Mouse (Mus musculus) liver, embryonic 16.5 days (tissue): ENCODE results near the gene Gm5431. TPM values are rescaled to one million over a fixed set of nuclear protein-coding genes. Genes with fewer than 3 reads are reported as not detected.
"Not testable (repeated sequence)": the region's sequence is repeated elsewhere in the genome, so short reads cannot be mapped to it uniquely, and the experiment has no call there.

Source experiments
- ATAC-seq: fragments of 200-750 bp; cut with Nextera tagmentation; 2 replicates; pipeline ENCODE4 v1.8.0; 2017; ENCODE audit warnings: low read depth, mild to moderate bottlenecking, moderate number of reproducible peaks, moderate library complexity
- H3K27ac ChIP-seq: fragments of 300-500 bp; sonication (generic); 2 replicates; pipeline ENCODE4 v1.5.1; 2014; ENCODE audit warnings: mild to moderate bottlenecking, low read length
- H3K27me3 ChIP-seq: fragments of 300-500 bp; sonication (generic); 2 replicates; pipeline ENCODE4 v1.6.1; 2014; ENCODE audit warnings: low read depth, low read length, mixed read lengths; ENCODE audit not compliant: control insufficient read depth, insufficient read depth
- H3K36me3 ChIP-seq: fragments of 300-500 bp; sonication (generic); 2 replicates; pipeline ENCODE4 v1.6.1; 2014; ENCODE audit warnings: mild to moderate bottlenecking; ENCODE audit not compliant: control insufficient read depth, insufficient read depth
- H3K4me1 ChIP-seq: fragments of 300-500 bp; sonication (generic); 2 replicates; pipeline ENCODE4 v1.6.1; 2014; ENCODE audit warnings: low read depth, low read length, mixed read lengths; ENCODE audit not compliant: control insufficient read depth
- H3K4me2 ChIP-seq: fragments of 300-500 bp; sonication (generic); 2 replicates; pipeline ENCODE4 v1.6.1; 2014; ENCODE audit warnings: low read depth, low read length, mixed read lengths
- H3K4me3 ChIP-seq: fragments of 300-500 bp; sonication (generic); 2 replicates; pipeline ENCODE4 v1.5.1; 2014; ENCODE audit warnings: low read depth, mild to moderate bottlenecking, low read length
- H3K9ac ChIP-seq: fragments of 300-500 bp; sonication (generic); 2 replicates; pipeline ENCODE4 v1.6.1; 2014; ENCODE audit warnings: low read depth, low read length
- H3K9me3 ChIP-seq: fragments of 300-500 bp; sonication (generic); replicated peaks from 2 replicates; pipeline ENCODE4 v1.6.1; 2016; ENCODE audit warnings: low read length; ENCODE audit not compliant: control insufficient read depth
- WGBS: fragments of 180-500 bp; shearing (Covaris S2); extraction: QIAGEN DNeasy Blood & Tissue Kit; methylation state at CpG from one replicate; pipeline ENCODE4 v1.1.7; 2014; ENCODE audit not compliant: insufficient replicate concordance; 5-methylcytosine and 5-hydroxymethylcytosine counted together
- polyA plus RNA-seq: library from polyadenylated mRNA; unstranded; fragments of >200 nt; fragmentation: Nextera tagmentation; extraction: Ambion mirVana; gene quantifications from 2 replicates; pipeline ENCODE4 v1.2.1, GENCODE M21; 2015

Gm5431 gene
- polyA plus RNA-seq, 1 experiment from 2014 or later = 0.45 TPM

- Histone ChIP-seq H3K27ac (no peak overlapping the region), H3K4me3 (no peak overlapping the region), H3K27me3 (no peaks in the 10 kb centered on the region), H3K4me1 (no peaks in the 10 kb centered on the region), H3K36me3 (no peaks in the 10 kb centered on the region), H3K9ac (no peak overlapping the region), H3K4me2 (no peak overlapping the region), H3K9me3 (no peaks in the 10 kb centered on the region)
- no peak for ATAC-seq
- WGBS = 49% methylated on average over 1 of the region's 1 CpGs
Measured at GRCm38 (mm10) chr11:48913611-48914010, 11.6 kb upstream of the Gm5431 start.

GRCm38 (mm10) chr11:48908459-48908858 is 6.4 kb upstream of the Gm5431 start:
- no peaks in the 10 kb centered on the region; the same call in none of the 2 replicates for H3K4me1 ChIP-seq
- no peak overlapping the region for H3K4me3 ChIP-seq
- H3K36me3 ChIP-seq = no peaks in the 10 kb centered on the region
- H3K9ac ChIP-seq = no peak overlapping the region
- ATAC-seq = peak; percentile 43; the same call in 1 of the 2 replicates
- H3K9me3 ChIP-seq = no peaks in the 10 kb centered on the region
- no peak overlapping the region for H3K27ac ChIP-seq
- 4% methylated on average over 1 of the region's 1 CpGs for WGBS
- H3K4me2 ChIP-seq = no peak overlapping the region
- no peaks in the 10 kb centered on the region for H3K27me3 ChIP-seq

- WGBS = 57% methylated on average over 1 of the region's 1 CpGs
- not testable (repeated sequence) for H3K36me3 ChIP-seq, H3K4me2 ChIP-seq, H3K9ac ChIP-seq, H3K4me3 ChIP-seq, ATAC-seq, H3K9me3 ChIP-seq, H3K4me1 ChIP-seq, H3K27me3 ChIP-seq
- H3K27ac ChIP-seq = 0 out of 2 replicates have a peak overlapping the region, but pooled peaks have one; percentile 14
Measured at GRCm38 (mm10) chr11:48901567-48901930, 465 bp downstream of the Gm5431 start.

GRCm38 (mm10) chr11:48900654-48901566 is 1.1 kb downstream of the Gm5431 start:
- H3K27me3 ChIP-seq, H3K9me3 ChIP-seq, H3K4me2 ChIP-seq, H3K4me3 ChIP-seq, H3K27ac ChIP-seq, H3K36me3 ChIP-seq, H3K9ac ChIP-seq, H3K4me1 ChIP-seq, ATAC-seq: not testable (repeated sequence)
- 34% methylated on average over 6 of the region's 6 CpGs for WGBS

- H3K9ac ChIP-seq = no peak overlapping the region
- H3K36me3 ChIP-seq = no peaks in the 10 kb centered on the region
- no peak for ATAC-seq
- no peaks in the 10 kb centered on the region for H3K4me1 ChIP-seq
- no peak overlapping the region for H3K4me3 ChIP-seq
- H3K9me3 ChIP-seq = no peaks in the 10 kb centered on the region
- no peak overlapping the region for H3K27ac ChIP-seq
- no peak overlapping the region for H3K4me2 ChIP-seq
- WGBS = 55% methylated on average over 2 of the region's 2 CpGs
- H3K27me3 ChIP-seq = no peaks in the 10 kb centered on the region
Measured at GRCm38 (mm10) chr11:48898812-48899431, 3.1 kb downstream of the Gm5431 start.

GRCm38 (mm10) chr11:48876680-48877079 is 25.3 kb downstream of the Gm5431 start:
- ATAC-seq = no peak
- WGBS = 83% methylated on average over 1 of the region's 1 CpGs
- H3K9ac ChIP-seq = no peak overlapping the region
- no peak overlapping the region for H3K4me2 ChIP-seq
- H3K27me3 ChIP-seq = no peaks in the 10 kb centered on the region
- no peak overlapping the region for H3K4me3 ChIP-seq
- H3K27ac ChIP-seq = no peak overlapping the region
- no peaks in the 10 kb centered on the region for H3K36me3 ChIP-seq
- no peaks in the 10 kb centered on the region for H3K9me3 ChIP-seq
- peaks cover 26% of the 10 kb centered on the region for H3K4me1 ChIP-seq

- not testable (repeated sequence) for ATAC-seq, H3K9me3 ChIP-seq
- 57% methylated on average over 1 of the region's 1 CpGs for WGBS
Measured at GRCm38 (mm10) chr11:48875343-48875837, 26.6 kb downstream of the Gm5431 start.

GRCm38 (mm10) chr11:48874465-48874864 is 27.5 kb downstream of the Gm5431 start:
- Histone ChIP-seq H3K9me3 (no peaks in the 10 kb centered on the region), H3K27ac (no peak overlapping the region; the same call in 1 of the 2 replicates), H3K36me3 (no peaks in the 10 kb centered on the region), H3K27me3 (no peaks in the 10 kb centered on the region), H3K4me2 (peak overlapping the region; percentile 77; the same call in 1 of the 2 replicates), H3K4me1 (peaks cover 36% of the 10 kb centered on the region), H3K9ac (no peak overlapping the region), H3K4me3 (no peak overlapping the region)
- ATAC-seq = no peak
- 0% methylated on average over 4 of the region's 4 CpGs for WGBS

More at GRCm38 (mm10) chr11:48875343-48875837, 26.6 kb downstream of the Gm5431 start:
- H3K36me3 ChIP-seq, H3K4me2 ChIP-seq, H3K9ac ChIP-seq, H3K4me3 ChIP-seq, H3K27ac ChIP-seq, H3K27me3 ChIP-seq: not testable (repeated sequence)
- H3K4me1 ChIP-seq = peaks cover 28% of the 10 kb centered on the region
